In genomic region chr8:91685408-91685807, GRCm38 (mm10) we compare ENCODE assay signal across 15 mouse cellular contexts.
DNase-seq lines count a peak whose midpoint lies in the region; ATAC-seq and TF ChIP-seq lines count a peak whose summit lies in the region.
"Had no signal": no experiment of that assay in that cellular context is flagged by ENCODE, and none has a peak within 500 bp of the region (broad histone marks: within the 10 kb centered on the region; RNA-seq: fewer than 3 reads in every experiment).

No protein-coding gene starts in this region.

- DNase-seq in embryo, embryonic 11 days: peak; percentile 24
- no peak for DNase-seq in embryo, embryonic 10 days (ENCODE audit: low spot score)
- peak; percentile 22 for DNase-seq in heart, postnatal 4 days
- no peak for DNase-seq in lung, adult 2 months
- no peak for DNase-seq in lung, postnatal 25 days (ENCODE audit: low spot score)
- DNase-seq in brain, embryonic 14.5 days (ENCODE audit: low read depth): no peak
- DNase-seq: cerebellum, adult 9-10 months; gastrocnemius, postnatal 10 days; layer of hippocampus, adult 9-11 months; midbrain, embryonic 14.5 days; thymus, postnatal 36 days had no signal

- WGBS in heart, embryonic 11.5 days (ENCODE audit: insufficient replicate concordance): 30% methylated on average over 3 of the region's 3 CpGs
- 56% methylated on average over 3 of the region's 3 CpGs for WGBS in lung, adult 2 months

- 0 out of 2 replicates have a peak, but pooled peaks cover 5% of the 10 kb centered on the region for H3K4me1 ChIP-seq in heart, embryonic 11.5 days (ENCODE audit: control insufficient read depth, insufficient read depth, low read length)
- H3K4me1 ChIP-seq in lung, adult 2 months (ENCODE audit: control insufficient read depth, insufficient read depth, low read length): no peaks in the 10 kb centered on the region
- H3K4me1 ChIP-seq: forebrain, embryonic 13.5 days had no signal

- no peaks in the 10 kb centered on the region for H3K9me3 ChIP-seq in heart, embryonic 11.5 days (replicated peaks; ENCODE audit: control insufficient read depth, low read length)
- H3K9me3 ChIP-seq: forebrain, embryonic 13.5 days; heart, embryonic 15.5 days; kidney, embryonic 15.5 days had no signal

- no peak overlapping the region for H3K27ac ChIP-seq in heart, embryonic 11.5 days (ENCODE audit: low read depth, low read length)
- H3K27ac ChIP-seq: forebrain, embryonic 13.5 days; heart, embryonic 15.5 days; kidney, embryonic 15.5 days had no signal

- no peak for TF ChIP-seq POLR2A in lung, adult 2 months (IDR thresholded peaks at IDR 0.05; ENCODE audit: borderline replicate concordance, extremely low read depth, low read depth, low read length)
- no peak for TF ChIP-seq POLR2A in brain, embryonic 14.5 days (IDR thresholded peaks at IDR 0.05; ENCODE audit: borderline replicate concordance, extremely low read depth, insufficient read depth, insufficient read length, poor library complexity, severe bottlenecking)

- no peaks in the 10 kb centered on the region for H3K36me3 ChIP-seq in heart, embryonic 11.5 days (ENCODE audit: control insufficient read depth, insufficient read depth, low read length)
- H3K36me3 ChIP-seq: heart, embryonic 15.5 days; kidney, embryonic 15.5 days had no signal

- peak; percentile 21; the same call in 1 of the 2 replicates for TF ChIP-seq CTCF in lung, adult 2 months (IDR thresholded peaks at IDR 0.05; ENCODE audit: insufficient read depth, low read length)
- peak; percentile 7; the same call in 1 of the 2 replicates for TF ChIP-seq CTCF in brain, embryonic 14.5 days (IDR thresholded peaks at IDR 0.05; ENCODE audit: borderline replicate concordance, extremely low read depth, insufficient read depth, insufficient read length)

- no peak for ATAC-seq in heart, embryonic 11.5 days (replicated peaks; ENCODE audit: insufficient number of reproducible peaks, low FRiP score, low TSS enrichment)
- ATAC-seq: forebrain, embryonic 13.5 days had no signal

- no peak overlapping the region for H3K4me2 ChIP-seq in heart, embryonic 11.5 days
- H3K4me2 ChIP-seq: forebrain, embryonic 13.5 days; heart, embryonic 15.5 days; kidney, embryonic 15.5 days had no signal

- H3K4me3 ChIP-seq in heart, embryonic 11.5 days (ENCODE audit: low read depth, low read length): no peak overlapping the region
- H3K4me3 ChIP-seq in lung, adult 2 months (replicated peaks; ENCODE audit: extremely low read depth, low read depth, low read length): no peak overlapping the region
- H3K4me3 ChIP-seq: forebrain, embryonic 13.5 days; heart, embryonic 15.5 days; kidney, embryonic 15.5 days had no signal

- H3K9ac ChIP-seq in heart, embryonic 11.5 days (ENCODE audit: low read depth, low read length): no peak overlapping the region
- H3K9ac ChIP-seq: forebrain, embryonic 13.5 days; kidney, embryonic 15.5 days had no signal

- peaks cover 2% of the 10 kb centered on the region; the same call in 1 of the 2 replicates for H3K27me3 ChIP-seq in heart, embryonic 11.5 days (ENCODE audit: control insufficient read depth, insufficient read depth, low read length)

Comparison
In these comparisons a context has a peak if more than half of its experiments do, and no peak if none do; other contexts are left out.
1. DNase-seq: peak in embryo, embryonic 11 days (single experiment) and heart, postnatal 4 days (single experiment); none in embryo, embryonic 10 days (single experiment), lung, adult 2 months (single experiment), lung, postnatal 25 days (single experiment) and brain, embryonic 14.5 days (single experiment).